Mouse (Mus musculus) right cerebral cortex, postnatal 25 days (tissue): ENCODE data around the gene Mettl21e.
A peak's percentile ranks its signal among the peaks of the same experiment; 100 is the strongest.
"Not testable (repeated sequence)": the region's sequence is repeated elsewhere in the genome, so short reads cannot be mapped to it uniquely, and the experiment has no call there.

Experiments used
- DNase-seq: peaks from one replicate; pipeline ENCODE4 v3.0.0; 2022

Mettl21e gene

DNA sequence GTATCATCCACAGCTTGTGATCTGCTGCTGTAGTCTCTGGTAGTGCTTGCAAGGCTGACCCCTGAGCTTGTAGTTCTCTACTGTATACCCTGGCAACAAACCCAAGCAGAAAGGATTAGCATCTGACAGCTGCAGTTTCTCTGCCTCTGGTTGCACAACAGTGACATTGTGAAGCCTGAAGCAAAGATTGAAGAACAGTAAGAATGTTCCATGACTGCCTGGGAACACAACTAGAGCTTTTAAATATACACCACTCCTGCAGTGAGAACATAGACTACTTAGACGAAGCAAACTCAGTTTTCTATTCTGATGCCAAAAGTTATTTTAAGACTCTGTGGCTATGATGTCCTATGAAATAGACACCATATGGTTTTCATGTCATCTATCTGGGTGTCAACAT lies at the start of gene Mettl21e:
Gene Mettl21e (minus strand): TSS at position 86 of the 400 bp plus-strand sequence.
- no peak for DNase-seq

GRCm38 (mm10) chr1:44240440-44240839 lies 21.7 kb upstream of the Mettl21e start:
- DNase-seq = not testable (repeated sequence)

DNA sequence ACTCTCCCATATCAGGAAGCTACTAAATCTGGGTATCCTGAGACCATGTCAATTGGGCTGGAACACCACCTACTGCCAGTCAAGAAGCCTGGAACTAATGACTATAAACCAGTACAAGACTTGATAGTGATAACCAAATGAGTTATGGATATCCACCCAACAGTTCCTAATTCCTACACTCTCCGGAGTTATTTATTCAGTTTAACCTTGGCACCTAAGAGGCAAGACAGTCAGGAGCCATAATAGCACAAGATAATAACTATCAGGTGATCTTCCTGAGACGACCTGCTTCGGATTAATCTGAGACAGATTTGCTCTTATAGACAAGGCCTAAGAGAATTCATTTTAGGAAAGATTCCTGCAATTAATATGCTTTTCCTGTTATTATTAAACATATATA lies 21.2 kb upstream of the Mettl21e start:
- DNase-seq = no peak

- no peak for DNase-seq
Measured at GRCm38 (mm10) chr1:44237305-44237704, 18.5 kb upstream of the Mettl21e start.

GRCm38 (mm10) chr1:44235311-44235710 lies 16.6 kb upstream of the Mettl21e start:
- DNase-seq = no peak

- not testable (repeated sequence) for DNase-seq
Measured at GRCm38 (mm10) chr1:44234531-44234930, 15.8 kb upstream of the Mettl21e start.

GRCm38 (mm10) chr1:44229044-44229443 lies 10.3 kb upstream of the Mettl21e start:
- DNase-seq = peak; percentile 15

- DNase-seq = peak; percentile 21
Measured at GRCm38 (mm10) chr1:44217118-44217517, 1.6 kb downstream of the Mettl21e start.

DNA sequence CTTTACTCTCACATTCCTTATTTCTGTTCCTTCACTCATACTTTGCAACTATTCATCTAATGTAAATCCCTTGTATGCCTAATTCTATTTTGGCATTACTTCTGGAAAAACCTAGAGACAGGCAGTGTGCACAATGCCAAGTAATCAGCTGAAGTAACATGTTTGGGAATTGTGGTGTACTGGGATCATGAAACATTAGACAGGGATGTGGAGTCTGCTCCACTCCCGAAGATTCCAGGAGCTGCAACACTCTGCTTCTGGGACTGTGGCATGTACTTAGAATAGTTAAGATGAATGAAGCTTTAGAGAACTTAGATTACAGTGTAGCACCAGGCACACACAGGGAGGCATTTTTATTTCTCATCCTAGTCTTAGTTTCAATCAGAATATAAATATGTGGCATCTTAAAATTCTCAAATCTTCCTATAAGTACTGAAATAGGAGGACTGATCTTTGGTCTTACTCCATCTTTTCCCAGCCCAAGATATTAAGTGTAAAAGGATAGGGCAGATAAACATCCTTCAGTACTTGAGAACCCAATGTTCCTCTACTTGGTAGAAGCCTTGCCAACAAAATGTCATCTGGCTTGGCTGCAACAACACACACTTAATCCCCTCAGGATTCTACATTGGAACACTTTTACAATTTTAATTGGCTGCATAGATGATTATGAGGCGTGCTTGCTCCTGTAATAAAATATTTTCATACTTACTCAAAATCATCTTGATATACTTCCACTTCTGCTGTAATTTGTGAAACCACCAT lies 2.2 kb downstream of the Mettl21e start:
- DNase-seq = no peak

GRCm38 (mm10) chr1:44214443-44214842 lies 4.3 kb downstream of the Mettl21e start:
- DNase-seq = no peak

DNA sequence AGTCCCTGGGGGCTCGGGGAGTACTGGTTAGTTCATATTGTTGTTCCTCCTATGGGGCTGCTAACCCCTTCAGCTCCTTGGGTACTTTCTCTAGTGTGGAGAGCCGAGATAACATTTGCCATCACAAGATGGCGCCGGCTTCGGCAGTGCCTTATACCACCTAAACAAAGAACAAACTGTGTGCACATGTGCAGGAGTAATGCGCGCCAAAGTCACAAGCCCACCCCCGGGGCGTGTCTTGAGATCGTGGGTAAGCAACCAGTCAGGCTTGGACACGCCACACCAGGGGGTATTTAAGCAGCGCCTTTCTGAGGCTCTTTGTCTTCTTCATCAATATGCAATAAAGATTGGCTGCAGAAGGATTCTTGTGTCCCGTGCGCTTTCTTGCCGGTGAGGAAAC lies 15.9 kb downstream of the Mettl21e start:
- no peak for DNase-seq

DNA sequence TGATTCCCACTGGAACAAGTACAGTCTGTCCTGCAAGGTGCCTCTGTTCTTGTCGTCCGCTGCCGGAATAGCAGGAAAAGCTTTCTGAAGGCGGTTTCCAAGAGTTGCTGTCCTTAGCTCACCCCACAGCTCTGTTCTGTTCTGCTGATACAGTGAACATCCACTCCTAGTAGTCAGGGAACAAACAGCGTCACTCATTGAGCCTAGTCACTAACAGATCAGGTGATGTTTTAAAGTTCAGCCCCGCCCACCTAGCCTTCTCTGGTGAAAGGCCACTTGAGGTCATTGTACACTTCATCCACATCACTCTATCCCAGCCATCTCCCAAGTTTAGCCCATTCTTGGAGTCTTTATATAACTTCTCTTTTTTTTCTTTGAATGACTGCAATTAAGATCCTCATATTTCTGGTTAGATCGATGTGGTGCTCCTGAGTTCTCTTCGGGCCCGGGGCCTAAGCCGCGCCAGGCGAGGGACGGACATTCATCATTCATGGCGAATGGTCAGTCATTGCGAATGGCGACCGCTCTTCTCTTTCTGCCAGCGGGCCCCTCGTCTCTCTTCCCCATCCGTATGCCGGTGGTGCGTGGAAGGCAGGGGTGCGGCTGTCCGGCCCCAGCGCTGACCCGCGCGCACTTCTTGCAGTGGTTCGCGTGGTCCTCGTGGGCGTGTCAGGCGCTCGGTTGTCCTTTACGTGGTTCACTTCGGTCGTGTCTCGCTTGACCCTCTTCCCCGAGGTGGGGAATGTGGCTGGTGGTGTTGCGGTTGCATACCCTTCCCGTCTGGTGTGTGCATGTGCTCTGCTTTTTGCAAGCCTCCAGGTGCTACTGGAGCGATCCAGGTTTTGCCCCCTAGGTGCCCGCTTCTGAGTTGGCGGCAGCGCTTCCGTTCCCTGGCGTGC lies 20.2 kb downstream of the Mettl21e start:
- peak; percentile 44 for DNase-seq

- no peak for DNase-seq
Measured at GRCm38 (mm10) chr1:44186396-44186795, 32.4 kb downstream of the Mettl21e start.

- no peak for DNase-seq
Measured at GRCm38 (mm10) chr1:44178086-44178485, 40.7 kb downstream of the Mettl21e start.

DNA sequence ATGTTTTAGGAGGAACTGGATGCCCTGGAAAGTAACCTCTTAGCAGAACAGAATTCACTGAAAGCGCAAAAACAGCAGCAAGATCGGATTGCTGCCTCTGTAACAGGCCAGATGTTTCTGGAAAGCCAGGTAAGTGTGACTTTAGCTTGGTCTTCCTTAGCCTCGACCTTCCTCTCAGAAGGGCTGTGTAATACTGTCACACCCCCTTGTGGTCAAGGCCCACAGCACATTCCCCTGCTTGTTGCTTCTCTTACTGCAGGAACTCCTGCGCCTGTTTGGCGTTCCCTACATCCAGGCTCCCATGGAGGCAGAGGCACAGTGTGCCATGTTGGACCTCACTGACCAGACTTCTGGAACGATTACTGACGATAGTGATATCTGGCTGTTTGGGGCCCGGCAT lies 44.9 kb downstream of the Mettl21e start:
- no peak for DNase-seq

DNA sequence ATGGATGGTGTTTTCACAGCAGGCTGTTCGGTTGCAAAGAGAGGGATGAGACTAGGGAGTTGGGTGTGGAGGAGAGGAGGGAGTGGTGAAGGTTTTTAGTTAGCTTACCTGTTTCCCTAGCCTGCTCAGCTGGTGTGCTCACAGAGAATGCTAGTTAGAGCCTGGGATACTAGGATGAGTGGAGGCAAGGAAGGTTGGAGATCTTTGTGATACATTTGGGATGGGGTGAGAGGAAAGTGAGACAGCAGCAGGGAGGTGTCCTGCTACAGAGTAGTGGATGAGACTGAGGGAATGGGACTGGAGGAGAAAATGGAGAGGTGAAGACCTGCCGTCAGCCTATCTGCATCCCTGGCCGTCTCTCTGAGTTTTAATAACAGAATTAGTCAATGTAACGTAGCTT lies 46.1 kb downstream of the Mettl21e start:
- DNase-seq = no peak

DNA sequence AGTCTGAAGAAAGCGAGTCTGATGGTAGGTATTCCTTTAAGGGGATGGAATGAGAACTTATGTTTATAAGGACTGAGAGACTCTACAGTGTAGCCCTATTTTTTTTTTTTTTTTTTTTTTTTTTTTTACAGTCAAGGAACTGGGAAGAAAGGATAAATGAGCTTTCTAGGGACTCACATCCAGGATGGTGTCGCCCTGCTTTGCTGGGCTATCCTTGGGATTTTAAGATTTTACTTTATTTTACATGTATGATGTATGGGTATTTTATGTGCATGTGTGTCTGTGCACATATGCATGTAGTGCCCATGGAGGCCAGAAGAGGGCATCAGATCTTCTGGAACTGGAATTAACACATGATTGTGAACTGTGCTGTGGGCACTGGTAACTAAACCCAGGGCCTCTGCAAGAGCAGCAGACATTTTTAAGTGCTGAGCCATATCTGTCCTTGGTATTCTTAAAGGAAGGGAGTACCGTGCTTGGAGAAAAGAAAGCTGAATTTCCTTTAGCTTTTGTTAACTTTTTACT lies 50.8 kb downstream of the Mettl21e start:
- no peak for DNase-seq

- DNase-seq = no peak
Measured at GRCm38 (mm10) chr1:44162389-44162788, 56.4 kb downstream of the Mettl21e start.

DNA sequence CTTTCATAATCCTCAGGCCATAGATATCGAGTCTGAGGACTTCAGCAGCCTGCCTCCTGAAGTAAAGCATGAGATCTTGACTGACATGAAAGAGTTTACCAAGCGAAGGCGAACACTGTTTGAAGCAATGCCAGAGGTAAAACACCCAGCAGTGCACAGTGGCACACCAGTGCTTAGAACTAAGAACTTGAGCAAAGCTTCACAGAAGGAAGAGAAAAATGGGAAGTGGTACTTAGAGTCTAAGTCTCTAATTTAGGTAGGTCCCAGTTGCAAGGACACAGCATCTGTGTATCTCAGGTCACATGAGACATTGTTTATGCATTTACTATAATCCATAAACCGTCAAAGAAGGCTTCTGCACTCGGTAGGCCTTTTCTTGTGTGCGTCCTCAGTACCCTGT lies 56.9 kb downstream of the Mettl21e start:
- DNase-seq = no peak

DNA sequence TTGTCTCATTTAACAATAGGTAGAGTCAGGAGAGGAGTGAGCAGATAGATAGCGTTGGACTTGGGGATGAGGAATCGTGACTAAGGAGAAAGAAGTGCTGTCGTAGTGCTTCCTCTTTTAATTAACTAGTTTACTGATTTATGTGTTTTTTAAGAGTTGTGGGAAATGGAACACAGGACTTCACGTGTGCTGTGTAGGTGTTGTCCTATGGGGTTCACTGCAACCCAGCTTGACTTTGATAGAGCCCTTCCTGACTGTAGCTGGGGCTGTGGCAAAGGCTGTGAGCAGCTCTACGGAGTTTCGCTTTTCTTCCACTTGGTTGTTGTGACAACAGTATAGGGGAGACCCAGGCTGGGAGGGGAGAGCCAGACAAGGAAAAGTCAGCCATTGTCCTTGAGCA lies 60.4 kb downstream of the Mettl21e start:
- DNase-seq = no peak

GRCm38 (mm10) chr1:44155287-44155686 lies 63.5 kb downstream of the Mettl21e start:
- no peak for DNase-seq
